Mouse (Mus musculus) small intestine, adult 2 months (tissue): Measurements from ENCODE around the gene Atg101.
A peak's percentile ranks its signal among the peaks of the same experiment; 100 is the strongest.

Experiments used
- CTCF ChIP-seq: fragments of 200-500 bp; IDR thresholded peaks from 2 replicates; pipeline ENCODE4 v1.5.1; 2012; ENCODE audit warnings: low read depth, mild to moderate bottlenecking, control low read depth, inconsistent platforms, low read length, moderate library complexity, mixed read lengths; ENCODE audit not compliant: insufficient replicate concordance, insufficient read length; ENCODE audit errors: extremely low read depth
- POLR2A ChIP-seq: fragments of 200-500 bp; IDR thresholded peaks from 2 replicates; pipeline ENCODE4 v1.6.1; 2012; ENCODE audit warnings: low read depth, mild to moderate bottlenecking, control low read depth, inconsistent platforms, low read length, moderate library complexity

GRCm38 (mm10) chr15:101283911-101284750 is at the start of gene Atg101:
- TF ChIP-seq CTCF (peak; percentile 95), POLR2A (peak; percentile 95)
